Mouse (Mus musculus) regulatory T cell (primary cell): Measurements from ENCODE around the gene Cntnap1.
"Not testable (repeated sequence)": the region's sequence is repeated elsewhere in the genome, so short reads cannot be mapped to it uniquely, and the experiment has no call there.

Experiments used
- in situ Hi-C: fragments of 300-600 bp; cut with MboI, MseI; formaldehyde crosslinking; loops from one replicate; pipeline ENCODE4 v1.15.1; 2025; ENCODE audit warnings: high pct_unique_total_duplicates

The Cntnap1 gene

GRCm38 (mm10) chr11:101170354-101170810 lies at the start of gene Cntnap1:
Gene Cntnap1, plus strand, starts transcription at chr11:101170523.
- in situ Hi-C loops, result no loop called here

GRCm38 (mm10) chr11:101120545-101121188 lies 49.7 kb upstream of the Cntnap1 start:
- in situ Hi-C loops, result loop anchor here (5.0 kb wide), 2 partner anchors 33 to 42 kb away; partner anchors contain the start of gene Mlx

GRCm38 (mm10) chr11:101124494-101124893 lies 45.8 kb upstream of the Cntnap1 start:
- in situ Hi-C loops, result loop anchor here (5.0 kb wide), 2 partner anchors 37 to 38 kb away; partner anchors contain the start of gene Mlx

- in situ Hi-C loops, result not testable (repeated sequence)
These were observed 45.3 kb upstream of the Cntnap1 start for GRCm38 (mm10) chr11:101125008-101125407.

- in situ Hi-C loops, result no loop called here
These were observed 43.2 kb upstream of the Cntnap1 start for GRCm38 (mm10) chr11:101127075-101127474.

GRCm38 (mm10) chr11:101128996-101129577 lies 41.2 kb upstream of the Cntnap1 start:
- in situ Hi-C loops, result no loop called here

GRCm38 (mm10) chr11:101130056-101130756 lies 40.1 kb upstream of the Cntnap1 start:
- in situ Hi-C loops, result no loop called here

GRCm38 (mm10) chr11:101131187-101131586 lies 39.1 kb upstream of the Cntnap1 start:
- in situ Hi-C loops, result no loop called here

GRCm38 (mm10) chr11:101131701-101132100 lies 38.6 kb upstream of the Cntnap1 start:
- in situ Hi-C loops, result no loop called here

- in situ Hi-C loops, result no loop called here
These were observed 37.3 kb upstream of the Cntnap1 start for GRCm38 (mm10) chr11:101133037-101133436.

GRCm38 (mm10) chr11:101134217-101134865 lies 36.0 kb upstream of the Cntnap1 start:
- in situ Hi-C loops, result no loop called here

GRCm38 (mm10) chr11:101137000-101137399 lies 33.3 kb upstream of the Cntnap1 start:
- in situ Hi-C loops, result no loop called here

- in situ Hi-C loops, result no loop called here
These were observed 31.7 kb upstream of the Cntnap1 start for GRCm38 (mm10) chr11:101138536-101139181.

GRCm38 (mm10) chr11:101140164-101140819 lies 30.0 kb upstream of the Cntnap1 start:
- in situ Hi-C loops, result no loop called here

- in situ Hi-C loops, result no loop called here
These were observed 29.2 kb upstream of the Cntnap1 start for GRCm38 (mm10) chr11:101141088-101141487.

GRCm38 (mm10) chr11:101142215-101142967 lies 27.9 kb upstream of the Cntnap1 start:
- in situ Hi-C loops, result no loop called here

GRCm38 (mm10) chr11:101143338-101144225 lies 26.7 kb upstream of the Cntnap1 start:
- in situ Hi-C loops, result no loop called here

GRCm38 (mm10) chr11:101146377-101146776 lies 23.9 kb upstream of the Cntnap1 start:
- in situ Hi-C loops, result no loop called here

- in situ Hi-C loops, result no loop called here
These were observed 21.6 kb upstream of the Cntnap1 start for GRCm38 (mm10) chr11:101148751-101149150.
